Mouse (Mus musculus): ENCODE measurements around the gene Osbpl10.
"Not testable (repeated sequence)": the region's sequence is repeated elsewhere in the genome, so short reads cannot be mapped to it uniquely, and the experiment has no call there.

Gene Osbpl10

GRCm38 (mm10) chr9:115229676-115230075 lies 251.3 kb downstream of the Osbpl10 start:
- no peak for DNase-seq

GRCm38 (mm10) chr9:115230141-115230540 lies 251.8 kb downstream of the Osbpl10 start:
- DNase-seq, result no peak

GRCm38 (mm10) chr9:115231476-115231875 lies 253.1 kb downstream of the Osbpl10 start:
- DNase-seq, result no peak

- DNase-seq, result no peak
Measured at GRCm38 (mm10) chr9:115233721-115234120, 255.4 kb downstream of the Osbpl10 start.

GRCm38 (mm10) chr9:115234561-115234960 lies 256.2 kb downstream of the Osbpl10 start:
- DNase-seq, result no peak

GRCm38 (mm10) chr9:115236352-115236841 lies 258.0 kb downstream of the Osbpl10 start:
- DNase-seq, result no peak

GRCm38 (mm10) chr9:115237943-115238342 lies 259.6 kb downstream of the Osbpl10 start:
- no peak for DNase-seq

- no peak for DNase-seq
Measured at GRCm38 (mm10) chr9:115239861-115240260, 261.5 kb downstream of the Osbpl10 start.

- DNase-seq, result no peak
Measured at GRCm38 (mm10) chr9:115243630-115244029, 265.3 kb downstream of the Osbpl10 start.

GRCm38 (mm10) chr9:115245092-115245491 lies 266.7 kb downstream of the Osbpl10 start:
- no peak for DNase-seq

- no peak for DNase-seq
Measured at GRCm38 (mm10) chr9:115249145-115249544, 270.8 kb downstream of the Osbpl10 start.

- DNase-seq, result no peak
Measured at GRCm38 (mm10) chr9:115257733-115258286, 279.4 kb downstream of the Osbpl10 start.

GRCm38 (mm10) chr9:115259866-115260265 lies 281.5 kb downstream of the Osbpl10 start:
- no peak for DNase-seq

- no peak for DNase-seq
Measured at GRCm38 (mm10) chr9:115260464-115260863, 282.1 kb downstream of the Osbpl10 start.

GRCm38 (mm10) chr9:115261456-115261855 lies 283.1 kb downstream of the Osbpl10 start:
- no peak for DNase-seq

- no peak for DNase-seq
Measured at GRCm38 (mm10) chr9:115261896-115262295, 283.5 kb downstream of the Osbpl10 start.

GRCm38 (mm10) chr9:115271556-115271955 lies 293.2 kb downstream of the Osbpl10 start:
- DNase-seq, result no peak

- not testable (repeated sequence) for DNase-seq
Measured at GRCm38 (mm10) chr9:115272451-115272850, 294.1 kb downstream of the Osbpl10 start.

- DNase-seq, result no peak
Measured at GRCm38 (mm10) chr9:115273095-115273649, 294.8 kb downstream of the Osbpl10 start.

- no peak for DNase-seq
Measured at GRCm38 (mm10) chr9:115274806-115275205, 296.4 kb downstream of the Osbpl10 start.

- no peak for DNase-seq
Measured at GRCm38 (mm10) chr9:115278641-115279040, 300.3 kb downstream of the Osbpl10 start.
